Mouse (Mus musculus): Measurements from ENCODE around the gene Isl1.

GRCm38 (mm10) chr13:116299241-116299640 lies 10.2 kb downstream of the Isl1 start:
- TF ChIP-seq CTCF (IDR thresholded peaks at IDR 0.05; ENCODE audit: low read depth) (no peak), EP300 (IDR thresholded peaks at IDR 0.05; ENCODE audit: low read depth) (no peak)

All from liver, postnatal 0 days (tissue).